Mouse (Mus musculus) limb, embryonic 13.5 days (tissue): ENCODE data around the gene AC109138.7. TPM values are rescaled to one million over a fixed set of nuclear protein-coding genes. Genes with fewer than 3 reads are reported as not detected.
"Not testable (repeated sequence)": the region's sequence is repeated elsewhere in the genome, so short reads cannot be mapped to it uniquely, and the experiment has no call there.

ENCODE experiments used
- ATAC-seq: fragments of 200-750 bp; cut with Nextera tagmentation; 2 replicates; pipeline ENCODE4 v1.8.0; 2017; ENCODE audit warnings: low read depth, moderate number of reproducible peaks, moderate TSS enrichment; ENCODE audit not compliant: low FRiP score
- H3K27ac ChIP-seq: fragments of 300-500 bp; sonication (generic); 2 replicates; pipeline ENCODE4 v1.5.1; 2015; ENCODE audit warnings: inconsistent platforms, mild to moderate bottlenecking, moderate library complexity
- H3K27me3 ChIP-seq: fragments of 300-500 bp; sonication (generic); 2 replicates; pipeline ENCODE4 v1.6.1; 2015; ENCODE audit warnings: mild to moderate bottlenecking, inconsistent platforms
- H3K36me3 ChIP-seq: fragments of 300-500 bp; sonication (generic); 2 replicates; pipeline ENCODE4 v1.6.1; 2015; ENCODE audit warnings: inconsistent platforms, mild to moderate bottlenecking, moderate library complexity
- H3K4me1 ChIP-seq: fragments of 300-500 bp; sonication (generic); 2 replicates; pipeline ENCODE4 v1.6.1; 2015; ENCODE audit warnings: inconsistent platforms
- H3K4me2 ChIP-seq: fragments of 300-500 bp; sonication (generic); replicated peaks from 2 replicates; pipeline ENCODE4 v1.6.1; 2015; ENCODE audit warnings: inconsistent platforms, mild to moderate bottlenecking, moderate library complexity
- H3K4me3 ChIP-seq: fragments of 300-500 bp; sonication (generic); 2 replicates; pipeline ENCODE4 v1.5.1; 2015; ENCODE audit warnings: moderate library complexity, mild to moderate bottlenecking, inconsistent platforms
- H3K9ac ChIP-seq: fragments of 300-500 bp; sonication (generic); 2 replicates; pipeline ENCODE4 v1.6.1; 2015; ENCODE audit warnings: mild to moderate bottlenecking, inconsistent platforms
- H3K9me3 ChIP-seq: fragments of 300-500 bp; sonication (generic); 2 replicates; pipeline ENCODE4 v1.6.1; 2016; ENCODE audit warnings: inconsistent platforms
- WGBS: fragments of 180-500 bp; shearing (Covaris S2); methylation state at CpG from one replicate; pipeline ENCODE4 v1.1.7; 2015; 5-methylcytosine and 5-hydroxymethylcytosine counted together
- polyA plus RNA-seq: library from polyadenylated mRNA; unstranded; fragments of >200 nt; fragmentation: Nextera tagmentation; extraction: Ambion mirVana; gene quantifications from 2 replicates; pipeline ENCODE4 v1.2.1, GENCODE M21; 2015

Gene AC109138.7
- polyA plus RNA-seq, 1 experiment from 2014 or later: not detected

DNA sequence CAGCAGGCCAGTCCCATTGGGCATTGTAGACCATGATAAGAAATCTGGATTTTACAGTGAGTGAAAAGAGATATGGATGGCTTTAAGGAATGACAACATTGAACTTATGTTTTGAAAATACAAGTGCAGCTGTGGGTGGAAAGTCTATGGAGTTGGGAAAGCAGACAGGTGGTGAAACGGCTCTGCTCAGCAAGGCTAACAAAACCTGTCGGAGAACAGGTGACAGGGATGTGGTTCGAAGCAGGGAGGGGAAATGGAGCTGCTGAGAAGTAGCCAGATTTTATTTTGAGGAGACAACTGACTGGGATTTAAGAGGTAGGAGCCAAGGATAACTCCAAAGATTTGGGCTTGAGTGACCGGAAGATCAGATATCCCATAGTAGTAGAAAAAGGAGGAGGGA is 20.4 kb downstream of the AC109138.7 start:
- Histone ChIP-seq H3K9me3 (no peaks in the 10 kb centered on the region), H3K4me3 (no peak overlapping the region), H3K27ac (no peak overlapping the region), H3K27me3 (peaks cover 5% of the 10 kb centered on the region; the same call in 1 of the 2 replicates), H3K36me3 (no peaks in the 10 kb centered on the region), H3K4me1 (peaks cover 20% of the 10 kb centered on the region), H3K9ac (no peak overlapping the region), H3K4me2 (no peak overlapping the region)
- WGBS: 74% methylated on average over 4 of the region's 4 CpGs
- ATAC-seq: no peak

DNA sequence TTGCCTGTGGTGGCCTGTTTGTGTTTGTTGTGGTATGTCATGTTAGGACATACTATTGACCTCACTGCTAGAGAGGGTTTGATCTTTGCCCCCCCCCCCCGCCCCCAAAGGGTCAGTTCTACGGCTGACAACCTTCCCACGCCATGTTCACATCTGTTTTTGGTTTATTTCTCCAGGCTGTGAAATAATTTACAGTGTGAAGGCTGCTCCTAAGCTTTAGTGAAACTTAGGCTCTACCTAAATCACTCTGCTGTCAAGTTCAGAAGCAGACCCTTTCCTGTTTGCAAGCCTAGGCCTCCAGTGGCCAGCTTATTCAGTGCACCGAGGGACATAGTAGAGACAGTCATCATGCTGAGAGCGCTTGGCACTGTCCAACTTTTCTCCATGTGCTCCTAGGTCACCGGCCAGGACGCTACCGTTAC is 26.1 kb downstream of the AC109138.7 start:
- Histone ChIP-seq H3K4me2 (no peak overlapping the region), H3K27ac (no peak overlapping the region), H3K9me3 (no peaks in the 10 kb centered on the region), H3K27me3 (no peaks in the 10 kb centered on the region), H3K36me3 (no peaks in the 10 kb centered on the region), H3K9ac (no peak overlapping the region), H3K4me3 (no peak overlapping the region), H3K4me1 (peaks cover 13% of the 10 kb centered on the region; the same call in 1 of the 2 replicates)
- ATAC-seq: no peak
- WGBS: 23% methylated on average over 8 of the region's 8 CpGs

DNA sequence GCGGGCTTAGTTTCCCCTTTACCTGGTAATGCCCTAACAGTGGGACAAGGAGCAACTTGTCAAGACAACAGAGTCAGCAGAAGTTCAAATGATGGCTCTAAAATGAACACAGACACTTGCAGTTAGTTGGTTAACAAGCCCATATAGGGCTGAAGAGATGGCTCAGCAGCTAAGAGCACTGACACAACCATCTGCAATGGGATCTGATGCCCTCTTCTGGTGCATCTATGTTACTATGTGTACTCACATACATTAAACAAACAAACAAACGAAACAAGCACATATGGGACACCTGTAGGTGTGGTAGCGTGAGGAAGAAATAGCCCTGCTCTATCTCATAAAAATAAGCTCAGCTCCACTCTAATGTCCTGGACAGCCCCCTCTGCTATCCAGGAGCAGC is 28.3 kb downstream of the AC109138.7 start:
- Histone ChIP-seq H3K27me3 (no peaks in the 10 kb centered on the region), H3K4me3 (no peak overlapping the region), H3K9ac (no peak overlapping the region), H3K36me3 (no peaks in the 10 kb centered on the region), H3K27ac (no peak overlapping the region), H3K4me2 (no peak overlapping the region), H3K4me1 (peaks cover 6% of the 10 kb centered on the region; the same call in 1 of the 2 replicates), H3K9me3 (no peaks in the 10 kb centered on the region)
- WGBS: 53% methylated on average over 3 of the region's 3 CpGs
- ATAC-seq: no peak

DNA sequence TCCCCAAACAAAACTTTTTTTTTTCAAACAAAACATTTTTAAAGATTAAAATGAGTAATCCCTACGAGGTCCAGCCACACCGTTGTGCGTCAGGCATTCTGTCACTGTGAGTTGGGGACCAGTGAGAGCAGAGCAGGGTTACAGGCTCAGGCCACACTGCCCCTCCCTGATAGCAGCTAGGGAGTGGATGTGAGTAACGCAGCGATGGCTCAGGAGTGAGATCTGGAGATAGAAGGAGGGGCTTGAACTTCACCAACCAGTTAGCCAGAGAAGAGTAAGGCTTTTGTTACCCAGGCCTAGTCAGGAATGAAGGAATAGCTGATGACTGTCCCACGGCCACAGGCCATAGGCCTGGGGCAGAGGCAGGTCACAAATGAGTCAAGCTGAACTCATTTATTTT is 30.6 kb downstream of the AC109138.7 start:
- H3K9ac ChIP-seq: no peak overlapping the region
- peaks cover 6% of the 10 kb centered on the region; the same call in 1 of the 2 replicates for H3K4me1 ChIP-seq
- no peak overlapping the region for H3K27ac ChIP-seq
- H3K9me3 ChIP-seq: no peaks in the 10 kb centered on the region
- no peak overlapping the region for H3K4me3 ChIP-seq
- WGBS: 79% methylated on average over 6 of the region's 6 CpGs
- H3K27me3 ChIP-seq: no peaks in the 10 kb centered on the region
- H3K36me3 ChIP-seq: no peaks in the 10 kb centered on the region
- no peak overlapping the region for H3K4me2 ChIP-seq
- ATAC-seq: no peak

DNA sequence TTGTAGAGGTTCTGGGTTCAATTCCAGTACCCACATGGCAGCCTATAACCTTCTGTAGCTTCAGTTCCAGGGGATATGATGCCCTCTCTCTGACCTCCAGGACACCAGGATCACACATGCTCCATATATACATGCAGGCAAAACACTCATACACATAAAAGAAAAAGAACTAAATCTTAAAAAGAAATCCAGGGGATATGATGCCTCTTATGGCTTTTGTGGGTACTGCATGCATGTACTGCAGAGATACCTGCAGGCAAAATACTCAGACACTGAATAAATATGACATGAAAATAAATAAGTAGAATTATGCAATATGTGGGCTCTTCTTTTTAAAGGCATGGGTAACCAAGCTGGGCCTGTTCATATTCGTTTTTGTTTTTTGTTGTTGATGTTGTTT is 32.9 kb downstream of the AC109138.7 start:
- Histone ChIP-seq H3K9ac (no peak overlapping the region), H3K4me1 (no peaks in the 10 kb centered on the region), H3K9me3 (no peaks in the 10 kb centered on the region), H3K27me3 (no peaks in the 10 kb centered on the region), H3K36me3 (no peaks in the 10 kb centered on the region), H3K4me3 (no peak overlapping the region), H3K4me2 (no peak overlapping the region), H3K27ac (no peak overlapping the region)
- no peak for ATAC-seq
- 60% methylated on average over 1 of the region's 1 CpGs for WGBS

DNA sequence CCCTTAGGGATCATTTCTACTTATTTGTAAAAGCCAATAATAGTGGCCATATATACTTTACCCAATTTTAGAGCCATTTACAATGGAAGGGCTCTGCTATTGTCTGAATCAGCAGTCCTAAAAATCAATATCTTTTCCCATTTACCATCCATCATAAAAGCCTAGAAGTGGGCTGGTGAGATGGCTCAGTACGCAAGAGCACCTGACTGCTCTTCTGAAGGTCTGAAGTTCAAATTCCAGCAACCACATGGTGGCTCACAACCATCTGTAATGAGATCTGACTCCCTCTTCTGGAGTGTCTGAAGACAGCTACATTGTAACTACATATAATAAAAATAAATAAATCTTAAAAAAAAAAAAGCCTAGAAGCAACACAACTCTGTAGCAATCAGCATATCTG is 34.5 kb downstream of the AC109138.7 start:
- not testable (repeated sequence) for H3K4me2 ChIP-seq, H3K27me3 ChIP-seq, H3K9ac ChIP-seq, H3K36me3 ChIP-seq, H3K27ac ChIP-seq, ATAC-seq, H3K4me3 ChIP-seq, H3K4me1 ChIP-seq, H3K9me3 ChIP-seq
- 71% methylated on average over 1 of the region's 1 CpGs for WGBS

DNA sequence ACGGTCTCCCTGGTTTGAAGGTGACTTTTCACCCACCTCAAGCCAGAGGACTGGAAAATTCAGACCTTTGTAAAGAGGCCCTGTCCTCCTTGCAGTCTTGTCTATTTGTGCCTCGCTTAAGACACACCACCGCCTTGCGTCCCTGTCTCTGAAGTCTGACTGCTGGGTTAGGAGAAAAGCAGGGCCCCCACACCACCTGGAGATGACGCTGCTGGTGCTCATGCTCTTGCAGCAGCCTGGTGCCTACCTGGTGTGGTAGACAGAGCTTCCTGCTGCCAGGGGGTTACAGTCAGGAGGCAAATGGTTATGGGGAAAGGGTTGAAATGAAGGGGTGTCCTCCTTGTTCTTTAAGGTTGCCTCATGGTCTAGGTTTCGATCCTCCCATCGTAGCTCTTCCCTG is 40.1 kb downstream of the AC109138.7 start:
- H3K36me3 ChIP-seq: no peaks in the 10 kb centered on the region
- H3K4me2 ChIP-seq: no peak overlapping the region
- ATAC-seq: no peak
- no peak overlapping the region for H3K27ac ChIP-seq
- peaks cover 11% of the 10 kb centered on the region for H3K4me1 ChIP-seq
- no peak overlapping the region for H3K4me3 ChIP-seq
- no peaks in the 10 kb centered on the region; the same call in 1 of the 2 replicates for H3K9me3 ChIP-seq
- no peaks in the 10 kb centered on the region for H3K27me3 ChIP-seq
- H3K9ac ChIP-seq: no peak overlapping the region
- WGBS: 86% methylated on average over 7 of the region's 7 CpGs

DNA sequence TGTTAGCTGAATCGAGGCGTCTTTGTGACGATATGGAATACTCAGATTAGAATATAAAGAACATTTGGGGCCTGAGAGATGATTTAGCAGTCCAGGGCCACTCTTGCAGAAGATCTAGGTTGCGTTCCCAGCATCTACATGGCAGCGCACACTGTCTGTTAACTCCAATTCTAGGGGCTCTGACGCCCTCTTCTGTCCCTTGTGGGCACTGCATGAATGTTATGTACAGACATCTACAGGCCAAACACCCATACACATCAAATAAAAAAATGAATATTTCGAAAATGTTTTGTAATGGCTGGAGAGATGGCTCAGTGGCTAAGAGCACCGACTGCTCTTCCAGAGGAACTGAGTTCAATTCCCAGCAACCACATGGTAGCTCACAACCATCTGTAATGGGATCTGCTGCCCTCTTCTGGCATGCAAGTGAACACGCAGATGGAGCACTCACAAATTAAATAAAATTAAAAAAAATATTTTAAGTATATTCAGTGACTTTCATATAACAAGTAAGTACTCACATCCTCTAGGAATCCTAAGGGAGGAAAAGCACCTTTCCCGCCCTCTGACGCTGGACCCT is 41.5 kb downstream of the AC109138.7 start:
- Histone ChIP-seq H3K27me3 (no peaks in the 10 kb centered on the region), H3K9me3 (no peaks in the 10 kb centered on the region; the same call in 1 of the 2 replicates), H3K9ac (no peak overlapping the region), H3K27ac (no peak overlapping the region), H3K4me1 (peaks cover 11% of the 10 kb centered on the region), H3K4me2 (no peak overlapping the region), H3K36me3 (no peaks in the 10 kb centered on the region), H3K4me3 (no peak overlapping the region)
- no peak for ATAC-seq
- WGBS: 75% methylated on average over 11 of the region's 11 CpGs

DNA sequence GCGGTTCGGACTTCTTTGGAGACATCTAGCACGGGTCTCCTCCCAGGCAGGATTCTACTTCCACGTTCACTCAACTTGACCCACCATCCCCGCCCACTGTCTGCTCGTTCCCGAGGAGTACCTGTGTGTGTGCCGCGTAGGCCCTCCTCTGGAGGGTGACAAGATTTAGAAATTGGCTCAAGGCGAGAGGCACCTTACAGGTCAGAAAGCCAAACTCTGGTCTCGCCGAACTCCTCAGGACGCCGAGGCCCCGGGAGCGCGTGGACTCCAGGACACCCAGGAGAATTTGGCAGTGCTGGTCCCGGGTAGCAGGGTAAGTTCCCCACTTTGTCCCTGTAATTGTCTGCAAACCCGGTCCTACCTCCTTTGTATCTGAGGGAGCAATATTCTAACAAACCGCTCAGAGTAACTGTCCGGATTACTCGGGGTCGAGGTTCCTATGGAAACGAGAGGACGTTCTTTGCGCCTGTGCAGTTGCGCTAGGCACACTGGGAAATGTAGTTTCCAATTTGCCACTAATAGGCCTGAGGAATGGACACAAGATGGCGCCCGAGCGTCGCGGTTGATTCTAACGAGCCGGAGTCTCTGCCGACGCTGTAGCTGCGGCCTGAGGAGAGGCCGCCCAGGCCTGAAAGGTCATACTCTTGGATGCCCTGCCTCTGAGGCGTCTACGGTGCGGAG is 43.2 kb downstream of the AC109138.7 start:
- H3K27me3 ChIP-seq: no peaks in the 10 kb centered on the region
- H3K9ac ChIP-seq: peak overlapping the region; percentile 74
- H3K27ac ChIP-seq: no peak overlapping the region
- ATAC-seq: peak; percentile 93
- H3K9me3 ChIP-seq: no peaks in the 10 kb centered on the region; the same call in 1 of the 2 replicates
- WGBS: 1% methylated on average over 41 of the region's 41 CpGs
- peaks cover 11% of the 10 kb centered on the region for H3K4me1 ChIP-seq
- peak overlapping the region; percentile 65 for H3K4me3 ChIP-seq
- H3K36me3 ChIP-seq: no peaks in the 10 kb centered on the region
- peak overlapping the region; percentile 93 for H3K4me2 ChIP-seq

DNA sequence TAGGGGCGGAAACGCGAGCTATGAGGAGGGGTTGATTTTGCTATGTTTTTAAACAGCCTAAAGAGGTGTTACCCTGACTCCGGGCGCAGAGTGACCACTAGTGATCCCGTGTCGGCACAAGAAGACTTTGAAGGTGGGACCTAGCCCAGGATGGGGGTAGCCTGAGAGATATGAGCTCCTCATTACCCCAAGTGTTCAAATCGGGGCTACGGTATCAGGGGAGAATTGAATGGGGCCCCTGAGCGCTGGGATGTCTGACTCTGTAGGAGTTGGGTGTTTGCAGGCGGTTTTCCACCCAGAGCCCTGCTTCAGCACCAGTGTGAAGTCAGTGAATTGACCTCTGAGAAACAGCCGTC is 43.7 kb downstream of the AC109138.7 start:
- Histone ChIP-seq H3K36me3 (no peaks in the 10 kb centered on the region), H3K27me3 (no peaks in the 10 kb centered on the region), H3K4me3 (peak overlapping the region; percentile 65), H3K4me2 (peak overlapping the region; percentile 93), H3K9ac (peak overlapping the region; percentile 70), H3K9me3 (no peaks in the 10 kb centered on the region; the same call in 1 of the 2 replicates), H3K4me1 (peaks cover 11% of the 10 kb centered on the region), H3K27ac (no peak overlapping the region)
- WGBS: 15% methylated on average over 12 of the region's 12 CpGs
- ATAC-seq: no peak

DNA sequence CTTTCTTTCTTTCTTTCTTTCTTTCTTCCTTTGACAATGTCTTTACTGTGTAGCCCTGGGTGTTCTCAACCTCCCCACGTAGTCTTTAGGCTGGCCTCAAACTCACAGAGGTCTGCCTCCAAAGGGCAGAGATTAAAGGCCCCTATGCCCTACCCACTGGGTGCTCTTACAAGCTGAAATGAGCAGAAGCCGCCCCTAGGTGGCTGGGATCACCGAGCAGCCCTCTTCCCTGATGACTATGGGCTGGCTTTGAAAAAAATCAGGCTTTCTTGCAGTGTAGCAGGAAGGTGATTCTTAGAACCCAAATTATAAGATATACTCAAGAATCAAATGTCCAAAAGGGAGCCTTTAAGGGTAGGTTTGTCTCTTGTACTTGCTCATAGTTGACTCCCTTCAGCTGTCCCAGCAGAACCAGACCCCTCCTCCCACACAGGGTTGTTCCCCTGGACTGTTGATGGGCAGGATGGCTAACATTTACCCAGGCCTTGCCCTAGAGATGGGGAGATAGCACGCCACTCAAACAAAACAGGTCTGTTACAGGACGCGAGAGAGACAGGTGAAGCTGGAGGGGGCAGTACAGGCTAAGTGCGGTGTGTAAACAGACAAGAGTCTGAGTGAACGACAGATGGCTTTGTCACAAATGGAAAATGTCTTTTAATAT is 47.0 kb downstream of the AC109138.7 start:
- Histone ChIP-seq H3K4me3 (no peak overlapping the region), H3K4me1 (peaks cover 11% of the 10 kb centered on the region), H3K27me3 (no peaks in the 10 kb centered on the region), H3K9ac (no peak overlapping the region), H3K4me2 (no peak overlapping the region), H3K36me3 (no peaks in the 10 kb centered on the region), H3K9me3 (no peaks in the 10 kb centered on the region), H3K27ac (no peak overlapping the region)
- no peak for ATAC-seq
- WGBS: 59% methylated on average over 8 of the region's 8 CpGs

DNA sequence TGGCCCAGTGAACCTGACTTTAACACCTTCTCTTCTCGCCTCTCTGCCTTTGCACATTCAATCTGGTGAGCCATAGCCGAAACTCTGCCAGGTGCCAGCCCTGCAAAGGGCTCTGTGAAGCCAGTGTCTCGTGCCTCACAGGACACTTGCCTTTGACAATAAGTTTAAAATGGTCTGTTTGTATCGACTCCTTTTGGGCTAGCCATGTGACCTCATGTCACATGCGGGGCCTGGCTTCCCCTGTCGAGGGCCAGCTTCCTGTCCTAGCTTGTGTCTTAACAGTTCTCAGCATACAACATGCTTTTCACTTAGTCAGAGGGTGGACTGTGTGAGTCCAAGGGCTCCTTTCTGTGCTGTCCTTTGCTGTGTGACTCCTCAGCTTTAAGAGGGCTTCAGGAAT is 48.6 kb downstream of the AC109138.7 start:
- no peak for ATAC-seq
- Histone ChIP-seq H3K27me3 (peaks cover 8% of the 10 kb centered on the region), H3K4me3 (no peak overlapping the region), H3K9me3 (no peaks in the 10 kb centered on the region), H3K4me1 (peaks cover 5% of the 10 kb centered on the region; the same call in 1 of the 2 replicates), H3K4me2 (no peak overlapping the region), H3K27ac (no peak overlapping the region), H3K9ac (peak overlapping the region; percentile 13; the same call in 1 of the 2 replicates), H3K36me3 (no peaks in the 10 kb centered on the region)
- WGBS: 64% methylated on average over 6 of the region's 6 CpGs
